Mouse (Mus musculus) midbrain, embryonic 10.5 days (tissue): ENCODE results near the gene Setd2. TPM values are rescaled to one million over a fixed set of nuclear protein-coding genes. Genes with fewer than 3 reads are reported as not detected.

ENCODE experiments used
- DNase-seq: peaks from one replicate; pipeline ENCODE4 v3.0.0-alpha.2; 2017; ENCODE audit warnings: low spot score
- H3K27ac ChIP-seq: fragments of 300-500 bp; sonication (generic); replicated peaks from 2 replicates; pipeline ENCODE4 v1.5.1; 2016; ENCODE audit warnings: mild to moderate bottlenecking
- H3K27me3 ChIP-seq: fragments of 300-500 bp; sonication (generic); 2 replicates; pipeline ENCODE4 v1.6.1; 2016; ENCODE audit warnings: low read depth, mild to moderate bottlenecking; ENCODE audit not compliant: poor library complexity, severe bottlenecking
- H3K36me3 ChIP-seq: fragments of 300-500 bp; sonication (generic); 2 replicates; pipeline ENCODE4 v1.6.1; 2016; ENCODE audit warnings: mild to moderate bottlenecking, moderate library complexity
- H3K4me1 ChIP-seq: fragments of 300-500 bp; sonication (generic); 2 replicates; pipeline ENCODE4 v1.6.1; 2016
- H3K4me3 ChIP-seq: fragments of 300-500 bp; sonication (generic); 2 replicates; pipeline ENCODE4 v1.5.1; 2016; ENCODE audit warnings: mild to moderate bottlenecking, moderate library complexity
- H3K9me3 ChIP-seq: fragments of 300-500 bp; sonication (generic); replicated peaks from 2 replicates; pipeline ENCODE4 v1.6.1; 2016; ENCODE audit warnings: mild to moderate bottlenecking
- WGBS: fragments of 180-500 bp; shearing (Covaris S2); methylation state at CpG from one replicate; pipeline ENCODE4 v1.1.7; 2016; 5-methylcytosine and 5-hydroxymethylcytosine counted together
- polyA plus RNA-seq: library from polyadenylated mRNA; unstranded; fragments of >200 nt; fragmentation: Nextera tagmentation; extraction: Ambion mirVana; gene quantifications from 2 replicates; pipeline ENCODE4 v1.2.1, GENCODE M21; 2016

Setd2 gene
- polyA plus RNA-seq, 1 experiment from 2014 or later = 31.5 TPM

- H3K4me1 ChIP-seq = peaks cover 26% of the 10 kb centered on the region
- WGBS = 67% methylated on average over 11 of the region's 11 CpGs
- H3K27me3 ChIP-seq = peaks cover 24% of the 10 kb centered on the region
- peaks cover 26% of the 10 kb centered on the region for H3K36me3 ChIP-seq
- H3K9me3 ChIP-seq = no peaks in the 10 kb centered on the region
- peak overlapping the region; percentile 88 for H3K27ac ChIP-seq
- DNase-seq = no peak
- H3K4me3 ChIP-seq = peak overlapping the region; percentile 61
These were observed 93.0 kb downstream of the Setd2 start for GRCm38 (mm10) chr9:110625350-110625908.

GRCm38 (mm10) chr9:110630171-110630570 is 97.8 kb downstream of the Setd2 start:
- no peak for DNase-seq
- WGBS = 94% methylated on average over 15 of the region's 15 CpGs
- Histone ChIP-seq H3K27me3 (peaks cover 71% of the 10 kb centered on the region), H3K4me3 (no peak overlapping the region), H3K36me3 (peaks cover 3% of the 10 kb centered on the region; the same call in 1 of the 2 replicates), H3K27ac (no peak overlapping the region), H3K4me1 (peaks cover 42% of the 10 kb centered on the region), H3K9me3 (no peaks in the 10 kb centered on the region)

DNA sequence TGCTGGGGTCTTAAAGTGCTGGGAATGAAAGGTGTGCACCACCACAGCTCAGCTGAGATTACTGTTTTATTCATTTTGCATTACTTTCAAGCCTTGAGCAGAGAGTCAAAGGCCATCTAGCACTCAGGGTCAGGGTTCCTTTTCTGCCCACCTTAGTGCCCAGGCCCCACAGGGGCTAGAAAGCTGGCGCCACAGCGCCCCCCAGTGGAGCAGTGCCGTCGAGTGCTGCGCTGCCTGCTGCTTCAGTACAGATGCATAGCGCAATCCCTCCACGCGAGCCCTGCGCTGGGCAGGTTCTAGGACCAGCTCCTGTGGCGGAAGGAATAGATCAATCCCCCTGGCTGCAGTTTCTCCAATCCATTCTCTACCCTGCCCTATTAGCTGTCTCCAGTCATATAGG is 98.8 kb downstream of the Setd2 start:
- Histone ChIP-seq H3K36me3 (peaks cover 3% of the 10 kb centered on the region; the same call in 1 of the 2 replicates), H3K27ac (no peak overlapping the region; the same call in 1 of the 2 replicates), H3K4me1 (peaks cover 39% of the 10 kb centered on the region), H3K27me3 (peaks cover 70% of the 10 kb centered on the region), H3K4me3 (peak overlapping the region; percentile 49), H3K9me3 (no peaks in the 10 kb centered on the region)
- WGBS = 9% methylated on average over 10 of the region's 10 CpGs
- DNase-seq = peak; percentile 80

DNA sequence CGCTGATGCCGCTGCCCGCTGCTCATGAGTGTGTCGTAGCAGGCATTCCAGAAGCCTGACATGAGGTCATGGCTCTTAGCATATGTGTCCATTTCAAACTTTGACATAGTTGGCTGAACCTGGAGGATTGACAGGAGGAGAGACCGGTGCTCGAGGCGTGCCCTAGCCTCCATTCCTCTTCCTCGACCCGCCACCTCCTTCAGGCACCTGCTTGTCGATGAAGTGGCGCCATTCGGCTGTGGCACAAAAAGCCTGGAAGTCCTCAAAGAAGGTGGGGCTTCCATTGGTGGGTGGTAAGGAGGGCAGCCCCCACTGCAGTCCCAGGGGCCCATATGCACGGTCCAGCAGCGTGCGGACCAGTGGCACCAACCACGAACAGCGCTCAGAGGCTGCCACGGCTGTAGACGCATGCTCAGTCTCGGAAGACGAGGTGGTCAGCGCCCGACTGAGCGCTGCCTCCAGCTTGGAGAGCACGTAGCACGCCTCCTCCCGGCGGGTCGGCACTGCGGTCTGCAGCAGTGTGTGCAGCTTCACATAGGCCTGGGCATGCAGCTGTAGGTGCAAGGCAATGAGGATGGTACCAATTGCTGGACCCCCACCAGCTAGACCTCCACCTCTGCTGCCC is 99.4 kb downstream of the Setd2 start:
- H3K36me3 ChIP-seq = peaks cover under 1% of the 10 kb centered on the region; the same call in 1 of the 2 replicates
- no peak overlapping the region; the same call in 1 of the 2 replicates for H3K27ac ChIP-seq
- H3K4me3 ChIP-seq = peak overlapping the region; percentile 49
- H3K27me3 ChIP-seq = peaks cover 69% of the 10 kb centered on the region
- peak; percentile 58 for DNase-seq
- no peaks in the 10 kb centered on the region for H3K9me3 ChIP-seq
- 13% methylated on average over 30 of the region's 30 CpGs for WGBS
- H3K4me1 ChIP-seq = peaks cover 39% of the 10 kb centered on the region

GRCm38 (mm10) chr9:110632671-110633070 is 100.3 kb downstream of the Setd2 start:
- Histone ChIP-seq H3K9me3 (no peaks in the 10 kb centered on the region), H3K4me3 (no peak overlapping the region), H3K4me1 (peaks cover 39% of the 10 kb centered on the region), H3K27ac (no peak overlapping the region), H3K36me3 (peaks cover 4% of the 10 kb centered on the region; the same call in 1 of the 2 replicates), H3K27me3 (peaks cover 66% of the 10 kb centered on the region)
- no peak for DNase-seq
- 85% methylated on average over 15 of the region's 15 CpGs for WGBS

DNA sequence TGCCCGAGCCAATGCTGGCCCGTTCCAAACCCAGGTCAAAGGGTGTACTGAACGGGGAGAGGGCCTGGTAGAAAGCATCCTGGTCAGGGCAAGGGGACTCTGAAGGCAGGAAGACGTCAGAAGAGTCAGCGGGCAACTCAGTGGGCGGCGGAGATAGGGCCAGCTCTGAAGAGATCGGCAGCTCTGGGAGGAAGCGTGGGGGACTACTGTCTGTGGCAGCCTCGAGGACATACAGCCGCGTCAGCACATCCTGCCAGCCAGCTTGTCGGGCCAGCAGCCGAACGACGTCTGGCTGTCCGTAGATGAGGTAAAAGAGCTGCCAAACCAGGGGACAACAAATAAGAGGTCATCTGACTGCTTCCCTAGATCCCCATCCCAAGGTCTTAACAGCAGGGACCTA is 101.5 kb downstream of the Setd2 start:
- DNase-seq = no peak
- peaks cover 66% of the 10 kb centered on the region for H3K27me3 ChIP-seq
- WGBS = 80% methylated on average over 17 of the region's 17 CpGs

DNA sequence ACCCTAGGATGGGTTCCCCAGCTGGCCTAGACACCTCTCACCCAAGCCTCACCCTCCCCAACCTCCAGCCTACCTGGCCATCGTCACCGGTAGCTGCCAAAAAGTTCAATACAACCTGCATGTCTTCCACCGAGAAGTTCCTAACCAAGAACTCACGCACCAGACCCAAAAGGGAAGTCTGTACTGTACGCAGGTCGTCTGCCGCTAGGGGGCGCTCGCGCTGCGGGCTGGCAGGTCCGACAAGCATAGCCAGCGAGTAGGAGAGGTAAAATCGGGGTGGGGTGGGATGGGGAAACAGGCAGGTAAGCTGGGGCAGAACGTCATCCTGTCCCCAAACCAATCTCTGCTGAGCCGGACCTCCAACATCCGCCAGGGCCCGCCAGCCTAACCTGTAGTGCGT is 102.8 kb downstream of the Setd2 start:
- Histone ChIP-seq H3K9me3 (no peaks in the 10 kb centered on the region), H3K27ac (peak overlapping the region; percentile 42; the same call in 1 of the 2 replicates), H3K27me3 (peaks cover 62% of the 10 kb centered on the region), H3K36me3 (0 out of 2 replicates have a peak, but pooled peaks cover 13% of the 10 kb centered on the region), H3K4me1 (peaks cover 39% of the 10 kb centered on the region), H3K4me3 (peak overlapping the region; percentile 23)
- 4% methylated on average over 19 of the region's 19 CpGs for WGBS
- peak; percentile 88 for DNase-seq

More for the DNA sequence above, 101.5 kb downstream of the Setd2 start:
- no peaks in the 10 kb centered on the region for H3K9me3 ChIP-seq
- H3K27ac ChIP-seq = peak overlapping the region; percentile 19; the same call in 1 of the 2 replicates
- no peak overlapping the region for H3K4me3 ChIP-seq
- H3K4me1 ChIP-seq = peaks cover 39% of the 10 kb centered on the region
- H3K36me3 ChIP-seq = 0 out of 2 replicates have a peak, but pooled peaks cover 13% of the 10 kb centered on the region

DNA sequence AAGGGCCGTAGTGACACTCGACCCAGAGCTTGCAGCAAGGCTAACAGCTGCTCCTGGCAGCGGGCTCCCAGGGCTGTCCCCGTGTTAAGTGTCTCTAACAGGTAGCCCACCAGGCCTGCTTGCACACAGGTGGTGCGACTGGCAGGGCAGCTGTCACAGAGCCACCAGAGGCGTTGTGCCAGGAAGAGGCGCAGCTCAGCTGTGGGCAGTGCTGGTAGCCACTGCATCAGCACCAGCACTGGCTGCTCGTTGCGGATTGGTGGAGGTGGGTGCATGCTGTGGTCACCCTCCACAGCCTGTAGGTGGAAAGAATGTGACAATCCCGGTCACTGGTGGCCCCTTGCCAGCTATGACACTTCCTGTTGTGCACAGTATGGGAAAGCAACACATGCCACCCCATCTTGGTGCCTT is 106.2 kb downstream of the Setd2 start:
- H3K4me3 ChIP-seq = no peak overlapping the region
- no peak overlapping the region for H3K27ac ChIP-seq
- 90% methylated on average over 10 of the region's 10 CpGs for WGBS
- H3K9me3 ChIP-seq = no peaks in the 10 kb centered on the region
- H3K27me3 ChIP-seq = peaks cover 29% of the 10 kb centered on the region
- peaks cover 28% of the 10 kb centered on the region for H3K4me1 ChIP-seq
- H3K36me3 ChIP-seq = 0 out of 2 replicates have a peak, but pooled peaks cover 13% of the 10 kb centered on the region
- no peak for DNase-seq

- 0 out of 2 replicates have a peak, but pooled peaks cover 13% of the 10 kb centered on the region for H3K36me3 ChIP-seq
- H3K4me3 ChIP-seq = no peak overlapping the region
- peaks cover 14% of the 10 kb centered on the region for H3K4me1 ChIP-seq
- peaks cover 7% of the 10 kb centered on the region for H3K27me3 ChIP-seq
- 88% methylated on average over 5 of the region's 5 CpGs for WGBS
- no peak for DNase-seq
- H3K9me3 ChIP-seq = no peaks in the 10 kb centered on the region
- H3K27ac ChIP-seq = no peak overlapping the region
These were observed 108.6 kb downstream of the Setd2 start for GRCm38 (mm10) chr9:110641006-110641405.

GRCm38 (mm10) chr9:110642812-110643524 is 110.6 kb downstream of the Setd2 start:
- H3K36me3 ChIP-seq = 0 out of 2 replicates have a peak, but pooled peaks cover 7% of the 10 kb centered on the region
- H3K27me3 ChIP-seq = no peaks in the 10 kb centered on the region
- no peak overlapping the region for H3K4me3 ChIP-seq
- 65% methylated on average over 5 of the region's 5 CpGs for WGBS
- H3K9me3 ChIP-seq = no peaks in the 10 kb centered on the region
- peaks cover 14% of the 10 kb centered on the region for H3K4me1 ChIP-seq
- H3K27ac ChIP-seq = peak overlapping the region; percentile 49; the same call in 1 of the 2 replicates
- no peak for DNase-seq

GRCm38 (mm10) chr9:110643787-110644186 is 111.4 kb downstream of the Setd2 start:
- 70% methylated on average over 9 of the region's 9 CpGs for WGBS
- peak overlapping the region; percentile 42; the same call in 1 of the 2 replicates for H3K27ac ChIP-seq

DNA sequence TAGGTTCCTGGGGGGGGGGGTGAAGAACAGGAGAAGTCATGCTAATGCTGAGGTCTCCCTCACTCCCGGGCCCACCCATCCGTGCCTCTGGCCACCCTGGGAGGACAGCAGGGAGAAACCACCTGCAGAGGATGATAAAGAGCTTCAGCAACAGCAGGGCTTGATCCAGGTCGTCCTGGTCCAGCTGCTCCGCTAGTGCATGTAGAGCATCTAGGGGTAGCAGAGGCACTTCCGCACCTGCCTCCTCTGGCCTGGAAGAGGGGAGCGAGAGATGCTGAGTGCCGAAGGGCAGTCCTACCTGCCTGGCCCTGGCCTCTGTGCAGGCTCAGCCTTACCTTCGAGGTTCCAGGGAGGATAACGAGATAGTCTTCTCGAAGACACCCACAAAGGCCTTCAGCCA is 111.9 kb downstream of the Setd2 start:
- Histone ChIP-seq H3K4me1 (peaks cover 21% of the 10 kb centered on the region), H3K27ac (0 out of 2 replicates have a peak overlapping the region, but pooled peaks have one; percentile 42), H3K4me3 (no peak overlapping the region), H3K27me3 (no peaks in the 10 kb centered on the region), H3K9me3 (no peaks in the 10 kb centered on the region), H3K36me3 (no peaks in the 10 kb centered on the region)
- WGBS = 84% methylated on average over 10 of the region's 10 CpGs
- no peak for DNase-seq

More at GRCm38 (mm10) chr9:110643787-110644186, 111.4 kb downstream of the Setd2 start:
- no peak for DNase-seq
- Histone ChIP-seq H3K27me3 (no peaks in the 10 kb centered on the region), H3K4me1 (peaks cover 16% of the 10 kb centered on the region), H3K9me3 (no peaks in the 10 kb centered on the region), H3K36me3 (no peaks in the 10 kb centered on the region), H3K4me3 (no peak overlapping the region)
